Mouse (Mus musculus): ENCODE results near the gene Hps3.

- TF ChIP-seq POLR2A (IDR thresholded peaks at IDR 0.05; ENCODE audit: borderline replicate concordance, insufficient read depth, low read length), result no peak
- TF ChIP-seq CTCF (IDR thresholded peaks at IDR 0.05; ENCODE audit: borderline replicate concordance, insufficient read depth, low read depth, low read length), result no peak
Observed at GRCm38 (mm10) chr3:19961341-19961740, 73.8 kb downstream of the Hps3 start.
